Mouse (Mus musculus): ENCODE data around the gene Aak1.
"Not testable (repeated sequence)": the region's sequence is repeated elsewhere in the genome, so short reads cannot be mapped to it uniquely, and the experiment has no call there.

Aak1 gene

DNA sequence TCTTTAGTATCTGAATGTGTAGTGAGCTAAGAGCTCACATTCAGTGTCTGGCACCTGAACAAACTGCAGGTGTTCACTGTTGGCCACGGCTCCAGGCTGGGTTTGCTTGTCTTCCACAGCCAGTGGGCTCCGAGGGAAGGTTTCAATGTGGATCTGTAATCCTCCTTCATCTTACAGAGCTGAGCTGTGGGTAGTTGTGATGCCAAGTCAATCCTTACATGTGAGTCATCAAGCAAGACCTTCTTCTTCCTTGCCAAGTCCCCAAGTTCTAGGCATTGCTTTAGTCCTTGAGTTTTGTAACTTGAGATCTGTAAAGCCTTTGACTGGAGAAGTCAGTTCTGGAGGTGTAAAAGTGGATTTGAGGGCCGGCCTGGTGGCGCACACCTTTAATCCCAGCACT is 124.6 kb downstream of the Aak1 start:
- DNase-seq, result no peak

DNA sequence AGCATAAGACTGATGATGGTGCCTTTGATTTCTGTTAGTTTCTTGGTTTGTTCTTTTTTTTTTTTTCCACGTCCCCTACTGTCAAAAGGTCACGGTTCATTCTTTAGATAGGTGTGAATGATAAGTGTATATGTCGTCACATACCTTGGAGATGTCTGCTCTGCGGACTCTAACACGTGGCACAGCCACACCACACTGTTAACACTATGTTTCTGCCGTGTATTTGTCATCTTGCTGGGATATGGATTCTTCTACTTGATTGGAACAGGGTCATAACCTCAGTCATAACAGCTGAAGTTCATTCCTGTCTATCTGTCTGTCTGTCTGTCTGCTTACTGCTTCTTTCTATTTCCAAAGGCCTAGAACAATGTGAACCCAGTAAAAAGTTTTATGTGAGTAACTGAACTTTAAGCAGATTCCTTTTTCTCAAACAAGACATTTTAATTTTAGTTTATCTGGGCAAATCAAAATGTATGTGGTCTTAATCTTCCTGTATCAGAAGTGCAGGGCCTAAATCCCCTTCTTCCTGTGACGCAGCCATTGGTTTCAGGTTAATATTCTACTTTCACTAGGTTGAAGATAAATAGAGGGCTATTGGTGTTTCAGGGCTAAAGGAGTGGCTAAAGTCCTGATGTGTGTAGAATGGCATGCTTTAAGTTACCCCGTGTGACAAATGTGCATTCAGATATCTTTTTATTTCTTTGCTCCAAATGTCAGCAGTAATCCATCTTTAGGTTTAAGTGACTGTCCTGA is 129.0 kb downstream of the Aak1 start:
- DNase-seq, result no peak

DNA sequence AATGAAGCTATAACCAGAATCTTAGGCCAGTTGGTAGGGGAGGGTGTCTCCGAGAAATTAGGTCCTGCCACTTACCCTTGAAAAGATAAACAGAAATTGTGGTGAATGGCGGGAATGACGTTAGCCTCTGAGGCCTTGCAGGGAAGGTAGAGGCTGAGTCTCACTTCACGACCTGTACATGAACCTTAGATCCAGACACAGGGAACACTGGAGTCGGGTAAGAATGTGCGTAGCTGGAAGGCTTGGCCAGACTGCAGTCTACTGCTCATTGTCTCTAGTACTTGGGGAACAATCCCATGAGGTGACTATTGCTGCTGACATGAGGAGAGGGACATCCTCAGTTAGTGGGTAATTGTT is 129.6 kb downstream of the Aak1 start:
- no peak for DNase-seq

DNA sequence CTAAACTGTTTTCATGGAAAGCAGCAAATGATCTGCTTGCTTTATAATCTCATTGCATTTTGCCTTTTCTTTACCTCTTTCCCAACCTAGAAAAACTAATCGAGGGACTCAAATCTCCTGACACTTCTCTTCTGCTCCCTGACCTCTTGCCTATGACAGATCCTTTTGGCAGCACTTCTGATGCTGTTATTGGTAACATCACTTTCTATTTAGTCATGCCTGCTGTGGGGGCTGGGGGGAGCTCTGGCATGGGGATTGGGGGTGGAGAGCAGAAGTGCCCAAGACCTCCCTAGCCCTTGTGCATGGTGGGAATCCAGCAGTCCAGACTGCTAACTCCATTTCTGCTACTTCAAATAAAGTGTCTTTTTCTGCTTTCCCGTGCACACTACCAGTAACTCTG is 131.9 kb downstream of the Aak1 start:
- DNase-seq, result no peak

DNA sequence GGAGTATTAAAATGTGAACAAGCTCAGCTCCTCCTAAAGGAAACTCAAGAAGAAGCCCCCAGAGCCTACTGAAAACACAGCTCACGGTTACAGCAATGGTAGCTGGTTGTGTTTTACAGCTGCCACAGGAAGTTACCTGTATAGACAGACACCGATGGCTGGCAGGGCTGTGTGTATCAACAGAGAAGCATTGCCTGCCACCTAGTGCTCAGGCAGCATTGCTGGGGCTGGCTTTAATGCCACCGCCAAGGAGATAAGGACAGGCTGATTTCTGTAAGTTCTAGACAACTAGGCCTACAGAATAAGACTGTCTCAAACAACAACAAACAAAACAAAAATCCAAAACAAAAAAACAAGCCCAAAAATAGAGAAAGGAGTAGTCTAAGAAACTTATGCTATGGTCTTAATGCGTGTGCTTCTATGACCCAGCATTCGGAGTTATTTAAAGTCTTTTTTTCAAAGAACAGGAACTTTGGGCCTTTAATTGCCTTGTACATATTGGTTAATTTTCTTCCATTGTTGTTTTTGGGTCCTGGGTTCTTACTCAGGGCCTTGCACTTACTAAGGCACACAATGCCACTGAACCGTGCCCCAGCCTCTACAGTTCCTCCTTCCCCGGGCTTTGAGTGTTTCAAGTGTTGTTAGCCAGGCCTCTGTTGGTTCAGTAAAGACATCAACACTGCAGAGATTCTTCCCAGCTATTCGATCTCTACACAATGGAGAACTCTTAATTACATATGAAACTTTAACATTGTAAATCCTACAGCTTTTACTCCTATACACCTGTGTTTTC is 136.2 kb downstream of the Aak1 start:
- DNase-seq, result no peak

DNA sequence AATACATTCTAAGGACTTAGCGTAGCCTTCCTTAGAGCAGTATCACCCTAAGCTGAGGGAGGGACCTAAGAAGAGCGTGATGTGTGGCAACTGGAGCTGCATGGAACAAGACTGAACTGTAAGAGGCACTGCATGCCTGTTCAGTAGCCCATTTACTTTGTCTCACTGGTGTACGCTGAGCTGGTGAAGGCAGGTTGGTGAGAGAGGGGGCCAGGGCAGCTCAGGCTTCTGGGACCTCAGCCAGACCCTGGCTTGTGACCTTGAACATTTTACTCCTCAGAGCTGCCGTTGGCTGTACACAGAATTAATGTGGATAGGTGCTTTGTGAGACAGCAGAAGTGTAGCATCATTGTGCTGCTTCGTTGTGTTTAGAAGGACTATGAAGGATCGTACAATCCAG is 140.3 kb downstream of the Aak1 start:
- DNase-seq, result no peak

DNA sequence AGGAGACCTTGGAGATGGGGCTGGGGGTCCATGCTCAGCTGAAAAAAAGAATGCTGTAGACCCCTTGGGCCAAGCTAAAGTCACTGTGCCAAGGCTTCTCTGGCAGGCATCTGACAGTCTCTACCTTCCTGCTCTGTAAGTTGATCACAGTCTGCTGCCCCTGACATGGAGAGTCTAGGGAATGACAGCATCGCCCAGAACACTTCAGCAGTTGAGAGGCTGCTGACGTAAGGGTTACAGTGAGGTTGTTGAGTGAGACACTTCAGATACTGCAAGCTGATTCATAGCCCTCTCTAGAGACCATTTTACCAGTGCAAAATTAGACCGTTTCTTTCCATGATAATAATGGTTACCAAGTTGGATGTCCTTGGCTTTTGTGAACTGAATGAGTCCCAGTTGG is 141.7 kb downstream of the Aak1 start:
- no peak for DNase-seq

DNA sequence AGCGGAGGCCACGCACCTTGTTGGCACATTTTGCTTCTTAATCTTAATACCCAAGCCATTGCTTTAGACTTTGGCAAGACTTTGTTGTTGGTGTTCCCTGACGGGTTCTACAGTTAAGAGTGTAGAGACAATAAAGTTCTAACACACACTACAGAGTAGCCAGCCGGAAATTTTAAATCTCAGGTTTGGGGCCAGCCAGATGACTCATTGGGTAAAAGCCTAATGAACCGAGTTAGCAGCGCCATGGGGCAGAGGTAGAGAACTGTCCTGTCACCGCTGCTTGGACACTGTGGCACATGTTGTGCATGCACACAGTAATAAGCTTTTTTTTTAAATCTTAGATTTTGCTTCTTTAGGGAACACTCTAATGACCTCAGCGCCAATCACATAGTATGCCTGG is 143.0 kb downstream of the Aak1 start:
- DNase-seq, result no peak

DNA sequence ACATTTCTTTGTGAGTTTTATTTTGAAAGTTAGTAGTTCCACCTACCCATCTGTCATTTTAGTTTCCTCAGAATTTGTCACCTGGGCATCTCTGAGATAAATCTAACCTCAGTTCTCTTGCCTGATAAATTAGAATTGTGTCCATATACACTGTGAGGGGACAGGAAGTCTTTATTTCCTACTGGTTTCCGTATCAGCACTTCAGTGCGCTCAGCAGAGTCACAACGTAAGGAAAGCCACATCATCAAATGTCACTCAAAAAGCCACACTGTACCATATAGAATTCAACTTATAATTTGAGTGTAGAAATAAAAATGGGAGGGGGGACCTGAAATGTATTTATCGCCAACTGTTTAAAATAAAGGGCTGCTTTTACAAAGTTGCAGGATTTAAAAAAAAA is 144.9 kb downstream of the Aak1 start:
- no peak for DNase-seq

DNA sequence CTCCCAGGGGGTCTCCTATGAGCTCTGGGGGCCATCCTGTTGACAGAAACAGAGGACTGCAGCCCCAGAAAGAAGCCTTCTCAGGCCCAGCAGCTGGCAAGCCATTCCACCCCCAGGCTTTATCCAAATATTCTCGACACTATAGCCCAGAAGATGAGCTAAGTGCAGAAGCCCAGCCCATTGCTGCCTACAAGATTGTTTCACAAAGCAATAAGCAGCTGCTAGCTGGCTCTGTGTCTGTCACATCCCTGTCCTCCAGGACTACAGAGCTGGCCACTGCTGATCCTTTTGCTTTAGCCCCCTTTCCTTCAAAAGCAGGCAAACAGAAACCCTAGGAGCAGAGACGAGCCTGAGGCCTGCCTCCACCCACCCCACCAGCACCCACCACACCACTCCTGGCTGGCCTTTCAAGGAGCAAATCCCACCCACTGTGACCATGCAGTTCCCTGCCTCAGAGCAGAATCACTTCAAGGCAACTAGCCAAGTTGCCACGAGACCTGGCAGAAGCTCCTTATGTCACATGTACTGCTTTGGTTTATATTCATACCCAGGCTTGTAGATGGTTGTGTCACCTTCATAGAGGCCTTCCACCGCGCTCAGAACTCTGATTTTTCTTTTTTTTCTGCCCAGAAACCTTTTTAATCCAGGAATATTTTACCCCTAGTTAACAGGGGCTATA is 147.5 kb downstream of the Aak1 start:
- peak; percentile 70 for DNase-seq

DNA sequence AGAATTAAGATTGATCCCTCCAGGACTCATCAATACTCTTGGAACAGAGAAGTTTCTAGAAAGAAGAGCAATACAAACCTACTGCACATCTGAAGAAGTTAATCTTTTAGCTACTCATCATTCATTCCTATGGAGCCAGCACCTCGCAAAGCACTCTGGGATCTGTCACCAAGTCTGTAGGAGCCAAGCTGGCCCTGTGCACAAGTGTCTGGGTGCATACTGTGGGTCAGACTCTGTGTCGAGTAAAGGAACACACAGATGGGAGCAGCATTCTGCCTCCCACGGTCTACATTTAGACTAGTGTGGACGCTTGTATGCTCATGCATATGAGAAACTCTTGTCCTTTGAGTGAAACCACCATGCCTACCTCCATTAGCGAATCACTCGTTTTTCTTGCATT is 148.0 kb downstream of the Aak1 start:
- DNase-seq, result no peak

DNA sequence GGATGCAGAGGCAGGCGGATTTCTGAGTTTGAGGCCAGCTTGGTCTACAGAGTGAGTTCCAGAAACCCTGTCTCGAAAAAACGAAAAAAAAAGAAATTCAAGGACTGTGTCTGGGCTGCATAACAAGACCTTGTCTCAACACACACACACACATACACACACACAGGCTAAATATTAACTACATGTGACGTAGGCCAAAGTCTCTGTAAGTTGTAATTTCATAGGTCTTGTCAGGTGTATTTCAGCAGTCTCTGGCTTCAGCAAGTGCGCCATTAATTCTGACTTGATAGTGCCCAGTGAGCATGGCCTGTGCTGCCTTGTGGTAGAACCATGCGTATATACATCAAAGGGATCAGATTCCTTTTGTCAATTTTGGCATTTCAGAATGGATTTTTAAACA is 152.7 kb downstream of the Aak1 start:
- DNase-seq, result no peak

DNA sequence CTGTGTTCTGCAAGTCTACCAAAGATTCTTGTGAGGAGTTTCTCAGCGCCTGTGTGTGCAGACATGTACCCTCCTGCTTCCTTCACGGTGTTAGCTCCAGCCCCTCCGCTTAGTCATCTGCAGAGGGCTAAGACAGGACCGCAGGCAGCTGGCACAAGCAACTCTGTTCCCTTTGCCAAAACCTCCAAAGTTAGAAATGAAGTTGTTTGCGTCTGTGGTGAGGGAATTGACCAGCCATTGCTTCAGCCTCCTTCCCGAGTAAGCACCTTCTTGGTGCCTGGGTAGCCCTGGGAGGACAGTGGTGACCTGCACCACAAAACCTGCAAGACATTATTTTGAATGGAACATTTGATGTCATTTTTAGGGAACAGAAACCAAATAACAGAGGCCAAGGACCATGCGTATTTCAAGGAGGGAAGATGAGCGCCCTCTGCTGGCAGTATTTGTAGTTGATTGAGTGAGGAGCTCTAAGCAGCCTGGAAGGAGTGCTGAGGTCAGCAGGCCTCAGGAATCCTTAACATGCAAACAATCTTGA is 153.3 kb downstream of the Aak1 start:
- peak; percentile 70 for DNase-seq

DNA sequence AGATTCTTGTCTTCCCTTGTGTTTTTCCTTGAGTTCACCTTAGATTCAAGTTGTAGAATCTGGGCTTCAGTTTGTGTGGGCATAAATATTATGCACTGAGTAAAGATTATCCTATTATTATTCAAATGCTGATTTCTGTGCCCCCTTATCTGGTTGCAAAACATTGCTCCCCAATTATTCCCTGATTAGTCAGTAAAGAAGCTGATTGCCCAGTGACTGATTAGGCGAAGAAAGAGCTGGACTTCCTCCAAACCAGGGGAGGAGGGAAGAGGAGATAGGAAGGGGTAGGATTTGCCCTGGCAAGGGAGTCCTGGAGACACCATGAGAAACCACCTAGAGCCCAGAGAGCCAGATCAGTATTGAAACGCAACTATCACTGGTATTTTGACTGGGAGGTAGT is 154.8 kb downstream of the Aak1 start:
- DNase-seq, result no peak

DNA sequence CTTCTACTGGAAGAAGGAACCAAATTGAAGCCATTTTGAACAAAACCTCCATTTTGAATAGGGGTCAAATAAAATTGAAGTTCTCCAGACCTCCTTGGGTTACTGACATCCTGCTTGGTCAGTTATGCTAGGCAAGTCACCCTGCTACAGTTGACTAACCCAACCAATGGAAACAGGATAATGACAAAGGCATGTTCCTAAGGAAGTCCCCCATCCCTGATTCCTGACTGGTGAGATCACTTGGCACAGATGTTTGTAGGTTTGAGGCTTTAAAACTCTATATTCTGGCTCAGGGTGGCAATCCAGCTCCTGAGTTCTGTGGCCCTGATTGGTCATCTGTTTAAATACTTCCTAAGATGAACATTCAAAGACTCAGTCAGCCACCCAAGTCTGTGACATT is 156.3 kb downstream of the Aak1 start:
- no peak for DNase-seq

DNA sequence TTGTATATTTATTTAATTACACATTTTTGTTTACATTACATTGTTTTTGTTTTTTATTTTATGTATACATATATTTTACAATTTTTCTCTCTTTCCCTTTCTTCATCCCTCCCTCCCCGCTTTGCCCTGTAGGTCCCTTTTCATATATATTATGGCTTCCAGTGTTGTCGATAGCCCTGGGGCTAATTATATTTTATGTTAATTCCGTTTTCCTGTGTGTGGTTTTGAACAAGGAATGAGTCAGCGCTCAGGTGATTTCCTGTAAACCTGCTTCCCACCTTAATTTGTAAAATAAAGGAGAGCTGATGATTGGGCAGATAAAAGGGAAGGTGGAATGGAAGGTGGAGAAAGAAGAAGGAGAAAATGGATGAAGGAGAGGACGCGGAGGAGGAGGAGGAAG is 159.6 kb downstream of the Aak1 start, which contains the start of gene Nfu1:
Gene Nfu1 (plus strand): TSS at position 350 of the 400 bp plus-strand sequence.
- DNase-seq, result no peak

DNA sequence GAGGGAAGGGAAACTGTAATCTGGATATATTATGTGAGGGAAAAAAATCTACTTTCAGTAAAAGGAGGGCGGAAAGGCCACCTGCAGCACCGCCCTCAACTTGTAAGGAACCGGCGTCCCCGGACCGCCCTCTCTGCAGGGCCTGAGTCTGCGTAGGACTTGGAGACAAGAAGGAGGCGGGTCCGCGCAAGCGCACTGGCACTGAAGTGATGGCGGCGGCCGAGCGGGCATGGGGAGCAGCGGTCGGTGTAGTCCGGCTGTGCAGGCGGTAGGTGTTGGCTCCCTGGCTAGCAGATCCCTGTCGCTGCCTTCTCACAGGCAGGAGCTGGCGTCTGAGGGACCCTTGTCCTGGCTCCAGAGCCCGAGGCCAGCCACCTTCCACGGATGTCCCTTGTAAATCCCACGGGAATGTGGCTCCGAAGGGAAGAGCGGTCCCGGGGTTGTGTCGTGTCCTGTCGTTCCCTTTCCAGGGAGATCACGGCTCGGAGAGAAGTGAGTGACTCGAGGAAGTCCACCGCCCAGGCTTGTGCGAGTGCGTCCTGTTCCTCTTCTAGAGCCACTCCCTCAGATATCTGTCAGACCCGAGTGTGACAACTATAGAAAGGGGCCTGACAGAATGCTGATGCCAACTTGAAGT is 160.5 kb downstream of the Aak1 start:
- DNase-seq, result peak; percentile 95

DNA sequence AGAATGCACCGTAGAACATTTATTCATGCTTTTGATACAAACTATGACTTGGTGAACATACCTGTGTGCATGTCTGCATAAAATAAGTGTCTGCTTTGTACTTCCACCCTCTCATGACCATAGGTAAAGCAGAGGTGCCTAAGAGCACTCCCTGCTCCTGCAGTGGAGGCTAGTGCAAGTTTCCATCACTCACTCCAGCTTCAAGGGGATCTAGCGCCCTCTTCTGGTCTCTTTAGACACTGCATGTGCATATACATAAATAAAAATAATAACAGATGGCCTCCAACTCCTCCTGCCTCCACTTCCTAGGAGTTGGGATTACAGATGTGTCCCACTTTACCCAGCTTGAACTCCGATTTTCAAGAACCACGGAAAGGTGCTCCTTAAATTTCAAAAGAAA is 167.6 kb downstream of the Aak1 start:
- DNase-seq, result no peak

DNA sequence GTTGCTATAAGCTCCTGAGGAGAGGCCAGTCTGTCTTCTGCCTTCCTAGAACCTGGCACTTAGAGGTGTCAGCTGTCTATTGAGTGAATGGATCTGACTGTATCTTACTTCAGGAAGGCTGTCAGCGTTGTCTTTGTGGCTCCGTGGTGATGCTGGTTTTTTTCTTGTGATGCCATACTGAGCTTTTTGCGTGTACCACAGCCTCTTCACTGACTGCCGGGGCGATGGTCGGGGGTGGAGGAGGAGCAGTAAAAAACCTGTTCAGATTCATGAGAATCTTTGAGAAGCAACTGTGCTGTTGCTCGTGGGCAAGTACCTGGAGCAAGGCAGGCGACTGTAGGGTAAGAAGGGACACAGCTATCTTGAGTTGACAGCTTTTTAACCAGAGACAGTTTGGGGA is 169.6 kb downstream of the Aak1 start:
- DNase-seq, result no peak

DNA sequence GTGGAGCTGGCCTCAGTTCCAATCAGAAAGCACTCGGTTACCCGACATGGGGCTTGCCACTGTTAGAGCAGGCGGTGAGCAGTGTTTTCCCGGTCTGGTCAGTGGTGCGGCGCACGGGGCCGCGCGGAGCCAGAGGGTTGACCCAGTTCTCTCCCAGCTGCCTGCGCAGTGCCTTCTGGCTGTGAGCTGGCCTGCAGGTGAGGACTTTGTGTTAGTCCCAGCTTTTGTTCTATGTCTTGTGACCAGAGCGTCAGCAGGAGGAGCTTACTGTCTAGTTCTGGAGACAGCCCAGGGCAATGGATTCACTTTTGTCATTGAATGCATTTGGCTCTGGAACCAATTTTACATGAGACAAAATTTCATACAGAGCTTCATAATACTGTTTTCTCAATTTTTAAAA is 172.5 kb downstream of the Aak1 start:
- no peak for DNase-seq

DNA sequence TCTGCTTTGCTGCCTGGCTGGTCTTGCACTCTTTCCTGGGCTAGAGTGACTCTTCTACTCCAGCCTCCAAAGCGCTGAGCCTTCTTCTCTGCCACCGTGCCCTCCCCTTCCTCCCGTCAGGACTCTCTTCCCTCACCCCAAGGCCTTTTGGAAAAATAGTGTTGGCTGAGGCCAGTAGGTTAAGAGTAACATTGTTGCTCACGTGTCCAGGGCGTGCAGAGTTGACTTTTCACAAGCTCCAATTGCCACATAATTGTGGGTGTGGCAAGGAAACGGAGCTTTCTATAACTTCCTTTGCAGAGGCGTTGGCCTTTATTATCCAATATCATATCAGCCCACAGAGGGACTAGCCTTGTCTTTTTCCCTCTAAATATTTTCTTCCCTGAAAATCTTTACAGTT is 177.7 kb downstream of the Aak1 start:
- DNase-seq, result no peak

DNA sequence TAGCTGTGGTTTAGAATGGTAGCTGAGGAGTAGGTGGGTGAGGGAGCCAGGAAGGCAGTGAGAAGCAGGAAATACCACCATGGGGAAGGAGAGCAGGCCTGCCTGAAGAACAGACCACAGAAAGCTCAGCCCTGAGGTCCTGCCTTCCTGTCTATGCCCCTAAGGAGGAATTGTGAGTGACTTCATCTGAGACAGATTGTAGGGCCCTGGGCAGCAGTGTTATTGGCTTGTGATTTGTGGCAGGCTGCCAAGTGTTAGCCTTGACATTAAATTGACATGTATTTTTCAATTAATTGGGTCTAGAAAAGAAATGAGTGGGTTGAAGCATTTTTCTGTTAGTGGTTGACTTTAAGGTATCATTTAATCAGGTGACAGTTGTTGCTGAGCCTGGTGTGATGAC is 179.6 kb downstream of the Aak1 start:
- no peak for DNase-seq

DNA sequence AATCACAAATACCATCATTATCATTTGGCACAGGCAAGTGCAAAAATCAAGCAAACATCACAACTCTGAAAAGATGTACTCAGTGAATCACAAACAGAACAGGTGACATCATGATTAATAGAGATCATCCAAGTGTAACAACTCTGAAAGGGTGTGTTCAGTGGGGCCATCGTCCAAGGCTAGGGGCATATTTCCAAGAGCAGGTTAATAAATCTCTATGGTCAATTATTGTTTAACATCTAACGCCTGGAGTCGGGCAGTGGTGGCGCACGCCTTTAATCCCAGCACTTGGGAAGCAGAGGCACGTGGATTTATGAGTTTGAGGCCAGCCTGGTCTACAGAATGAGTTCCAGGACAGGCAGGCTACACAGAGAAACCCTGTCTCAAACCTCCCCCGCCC is 182.0 kb downstream of the Aak1 start:
- not testable (repeated sequence) for DNase-seq
